Mouse (Mus musculus) left cerebral cortex, postnatal 10 days (tissue): ENCODE results near the gene Sugct. TPM values are rescaled to one million over a fixed set of nuclear protein-coding genes. Genes with fewer than 3 reads are reported as not detected.

ENCODE experiments used
- DNase-seq, 2 experiments: peaks; one replicate each; pipeline ENCODE4 v3.0.0; 2021 to 2022; ENCODE audit warnings: low spot score in 2 of 2, mixed read lengths in 1 of 2; ENCODE audit errors: extremely low spot score in 1 of 2
- intact Hi-C: fragments of 180-260 bp; cut with DNase I; formaldehyde crosslinking; loops from one replicate; pipeline ENCODE4 v1.15.1; 2025
- total RNA-seq, 2 experiments: library from RNA; stranded (reverse); gene quantifications; 2 replicates each; pipeline ENCODE4 v1.2.3; 2021

The Sugct gene
- 1 to 10 TPM; 1.0 to 1.3 TPM for total RNA-seq

DNA sequence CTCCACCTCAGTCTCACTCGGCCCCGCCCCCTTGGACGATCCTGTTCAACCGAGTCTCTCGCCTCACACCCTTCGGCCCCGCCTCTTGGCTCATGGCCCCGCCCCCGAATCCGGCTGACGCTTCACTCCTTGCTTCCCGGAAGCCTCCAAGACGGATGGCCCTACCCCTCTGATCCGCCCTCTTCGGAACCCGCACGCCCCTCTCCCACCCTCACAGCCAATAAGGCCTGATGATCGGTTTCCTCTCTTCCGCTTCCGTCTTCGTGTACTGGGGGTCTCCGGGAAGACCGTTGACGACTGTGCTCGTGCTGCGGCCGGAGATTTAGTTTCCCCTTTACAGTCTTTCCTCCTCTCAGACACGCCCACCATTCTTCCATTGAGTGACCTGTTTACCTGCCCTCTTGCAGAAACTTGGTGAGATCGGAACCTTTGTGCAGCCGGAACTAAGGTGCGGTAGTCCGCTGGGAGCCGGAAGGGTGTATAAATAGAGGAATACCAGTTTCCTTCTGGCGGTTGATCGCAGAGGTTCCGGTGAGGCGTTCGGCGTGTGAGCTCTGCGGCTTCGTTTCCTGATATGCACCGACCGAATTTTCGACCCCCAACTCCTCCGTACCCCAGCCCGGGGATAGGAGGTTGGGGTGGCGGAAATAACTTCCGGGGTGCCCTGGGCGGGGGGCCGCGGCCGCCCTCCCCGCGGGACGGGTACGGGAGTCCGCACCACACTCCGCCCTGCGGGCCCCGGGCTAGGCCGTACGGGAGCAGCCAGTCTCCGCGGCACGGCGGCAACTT is at the start of gene Sugct, which contains the start of gene Mplkip:
Gene Sugct, minus strand, starts transcription at position 643 of the 789 bp plus-strand sequence.
Gene Mplkip, plus strand, starts transcription at position 282 of the 789 bp plus-strand sequence.
- DNase-seq: peak; percentile 99 to 100
- intact Hi-C loops: no loop called here

DNA sequence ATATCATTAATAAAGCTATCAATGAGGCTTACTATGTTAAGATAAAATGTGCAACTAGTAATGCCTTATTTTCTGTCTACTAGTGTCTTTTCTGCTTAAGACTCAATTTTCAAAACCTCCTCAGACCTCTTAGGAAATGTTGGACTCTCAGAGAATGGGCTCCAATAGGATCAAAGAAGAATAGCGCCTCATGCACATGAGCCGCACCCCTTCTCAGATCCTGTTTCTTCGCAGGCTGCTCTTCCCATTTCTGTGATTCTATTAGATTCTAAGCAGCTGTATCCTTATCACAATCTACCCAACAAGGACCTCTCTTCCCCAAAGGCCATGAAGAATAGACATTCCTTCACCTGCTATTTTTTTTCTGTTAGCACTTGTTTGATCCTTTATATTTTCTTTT is 33.4 kb upstream of the Sugct start:
- intact Hi-C loops: no loop called here
- no peak for DNase-seq

DNA sequence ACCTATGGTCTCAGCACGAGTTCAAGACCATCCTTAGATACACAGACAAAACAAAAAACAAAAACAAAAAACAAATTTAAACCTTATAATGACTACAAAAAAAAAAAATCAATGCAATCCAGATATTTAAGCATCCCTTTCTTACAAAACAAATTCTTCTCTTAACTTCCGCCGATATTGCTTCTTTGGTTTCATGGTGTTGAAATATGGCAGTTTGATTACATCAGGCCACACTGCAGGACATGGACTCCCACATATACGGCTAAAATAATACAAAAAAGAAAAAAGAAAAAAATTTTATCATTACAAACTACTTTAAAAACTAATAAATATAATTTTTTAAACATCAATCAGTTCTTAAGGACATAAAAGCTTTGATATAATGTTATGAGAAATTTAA is 32.6 kb upstream of the Sugct start:
- no peak for DNase-seq
- intact Hi-C loops: no loop called here

GRCm38 (mm10) chr13:17717357-17717756 is 22.0 kb upstream of the Sugct start:
- intact Hi-C loops: no loop called here
- DNase-seq: no peak

DNA sequence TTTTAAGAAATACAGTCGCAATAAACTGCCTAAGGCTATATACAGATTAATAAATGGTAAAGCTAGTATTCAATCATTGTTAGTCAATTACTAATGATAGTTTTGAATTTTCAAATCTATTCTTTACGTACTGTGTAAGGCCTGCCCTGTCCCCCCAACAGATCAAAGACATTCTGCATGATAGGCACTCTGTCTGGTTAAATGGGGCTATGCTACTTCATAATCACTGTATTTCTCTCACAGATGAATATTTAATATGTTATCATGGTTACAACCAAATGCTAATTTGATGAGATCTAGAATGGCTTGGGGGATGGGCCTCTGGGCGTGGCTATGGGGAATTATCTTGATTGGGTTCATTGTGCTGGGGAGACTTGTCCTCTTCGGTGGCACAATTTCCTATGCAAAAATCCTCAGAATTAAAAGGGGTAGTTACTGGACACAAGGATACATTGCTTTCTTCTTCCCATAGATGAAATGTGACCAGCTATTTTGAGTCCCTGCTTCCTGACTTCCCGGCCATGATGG is 13.5 kb upstream of the Sugct start:
- DNase-seq: no peak
- intact Hi-C loops: no loop called here

DNA sequence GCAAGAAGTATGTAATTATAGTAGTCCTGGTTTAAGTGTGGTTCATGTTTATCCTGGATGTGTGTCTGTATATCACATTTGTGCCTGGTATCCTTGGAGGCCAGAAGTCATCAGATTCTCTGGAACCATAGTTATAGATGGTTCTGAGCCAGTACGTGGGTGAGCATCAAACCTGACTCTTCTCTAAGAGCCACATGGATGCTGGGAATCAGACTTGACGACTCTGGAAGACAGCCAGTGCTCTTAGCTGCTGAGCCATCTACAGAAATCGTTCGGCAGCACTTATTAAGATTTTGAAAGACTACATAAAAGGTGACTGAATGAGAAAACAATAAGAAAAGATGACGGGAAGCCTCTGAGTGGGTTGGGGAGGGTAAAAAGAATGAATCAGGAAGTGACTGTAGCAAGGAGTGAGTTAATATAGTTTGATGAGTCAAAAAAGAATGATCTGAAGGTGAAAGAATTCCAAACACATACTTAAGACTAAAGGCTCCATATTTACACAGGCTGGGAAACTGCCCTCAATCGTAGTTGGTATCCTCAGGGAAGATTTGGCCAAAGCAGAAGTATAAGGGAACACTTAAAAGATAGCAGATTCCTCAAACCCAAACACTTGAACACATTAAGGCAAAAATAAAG is 10.0 kb upstream of the Sugct start:
- intact Hi-C loops: no loop called here

GRCm38 (mm10) chr13:17702311-17702710 is 7.0 kb upstream of the Sugct start:
- DNase-seq: no peak
- intact Hi-C loops: no loop called here

More for the DNA sequence above, 10.0 kb upstream of the Sugct start:
- no peak for DNase-seq

DNA sequence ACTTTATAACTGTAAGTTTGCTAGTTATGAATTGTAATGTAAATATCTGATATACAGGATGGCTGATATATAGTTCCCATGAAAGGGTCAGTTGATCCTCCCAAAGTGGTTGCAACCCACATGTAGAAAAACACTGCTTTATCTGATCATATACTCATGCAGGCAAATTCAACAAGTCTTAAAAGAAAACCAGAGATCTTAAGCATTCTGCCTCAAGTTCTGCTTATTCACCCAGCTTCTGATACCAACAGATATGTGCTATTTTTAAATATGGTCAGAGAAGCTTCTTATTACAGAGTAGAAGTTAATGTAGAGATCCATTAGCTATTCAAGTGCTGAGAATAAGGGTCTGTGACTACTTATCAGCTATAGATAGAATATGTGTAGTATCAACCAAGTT is 6.0 kb upstream of the Sugct start:
- no peak for DNase-seq
- intact Hi-C loops: no loop called here

DNA sequence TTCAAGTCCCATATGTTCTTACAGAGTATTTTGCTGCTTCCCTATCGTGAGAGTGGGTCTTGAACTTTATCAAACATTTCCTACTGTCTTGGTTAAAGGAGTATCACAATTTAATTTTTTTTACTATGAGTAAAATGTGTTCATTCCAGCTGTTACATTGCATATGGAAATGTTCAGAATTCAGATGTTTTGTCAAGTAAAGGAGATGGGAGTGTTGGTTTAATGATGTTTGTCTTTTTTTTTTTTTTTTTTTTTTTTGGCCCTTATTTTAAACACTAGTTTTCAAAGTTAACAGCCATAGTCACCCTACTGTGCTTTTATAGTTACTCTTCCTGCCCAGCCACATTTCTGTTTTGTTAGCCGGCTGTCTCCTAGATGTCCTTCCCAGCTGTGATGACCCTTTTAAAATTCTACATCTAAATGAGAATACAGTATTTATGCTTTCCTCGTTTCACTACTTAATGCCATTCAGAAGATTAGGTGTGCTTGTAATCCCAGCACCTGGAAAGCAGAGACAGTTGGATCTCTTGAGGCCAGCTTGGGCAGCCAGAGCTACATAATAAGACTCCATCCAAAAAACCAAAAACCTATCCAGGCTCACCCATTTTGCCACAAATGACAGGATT is 4.8 kb upstream of the Sugct start:
- intact Hi-C loops: no loop called here
- no peak for DNase-seq

DNA sequence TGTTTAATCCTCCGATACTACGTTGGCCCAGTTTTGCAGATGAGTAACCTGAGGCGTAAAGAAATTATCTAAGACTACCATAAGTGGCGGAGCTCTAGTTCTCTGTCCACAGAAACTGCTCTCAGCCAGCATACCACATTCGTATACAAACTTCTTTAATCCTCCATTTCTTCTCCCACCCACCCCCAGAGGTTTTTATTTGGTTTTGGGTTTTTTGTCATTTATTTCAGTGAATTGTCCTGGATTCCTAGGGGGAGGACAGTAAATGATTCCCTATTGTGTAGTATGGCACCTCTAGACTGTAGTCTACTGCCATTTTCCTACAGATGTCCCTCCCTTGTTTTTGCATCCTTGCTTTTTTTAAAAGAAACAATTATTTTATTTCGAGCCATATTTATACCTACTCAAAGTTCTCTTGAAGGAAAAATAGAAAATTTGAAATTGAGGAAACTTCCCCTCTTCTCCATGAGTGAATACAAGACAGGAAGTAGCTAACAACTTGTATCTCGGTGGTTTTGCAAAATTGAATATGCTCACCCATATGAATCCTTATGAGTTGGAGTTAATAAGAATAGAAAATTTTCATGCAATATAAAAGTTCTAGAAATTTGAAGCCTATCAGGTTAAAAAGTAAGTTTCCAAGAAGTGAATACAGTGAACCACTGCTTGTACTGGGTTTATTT is 686 bp upstream of the Sugct start:
- DNase-seq: no peak
- intact Hi-C loops: no loop called here

GRCm38 (mm10) chr13:17694414-17694813 is 939 bp downstream of the Sugct start:
- intact Hi-C loops: no loop called here
- DNase-seq: no peak

GRCm38 (mm10) chr13:17693816-17694215 is 1.5 kb downstream of the Sugct start:
- intact Hi-C loops: no loop called here
- no peak for DNase-seq

GRCm38 (mm10) chr13:17691436-17691835 is 3.9 kb downstream of the Sugct start:
- DNase-seq: no peak
- intact Hi-C loops: no loop called here

GRCm38 (mm10) chr13:17690686-17691085 is 4.7 kb downstream of the Sugct start:
- DNase-seq: no peak
- intact Hi-C loops: no loop called here

- DNase-seq: no peak
- intact Hi-C loops: no loop called here
Observed at GRCm38 (mm10) chr13:17689461-17689860, 5.9 kb downstream of the Sugct start.

DNA sequence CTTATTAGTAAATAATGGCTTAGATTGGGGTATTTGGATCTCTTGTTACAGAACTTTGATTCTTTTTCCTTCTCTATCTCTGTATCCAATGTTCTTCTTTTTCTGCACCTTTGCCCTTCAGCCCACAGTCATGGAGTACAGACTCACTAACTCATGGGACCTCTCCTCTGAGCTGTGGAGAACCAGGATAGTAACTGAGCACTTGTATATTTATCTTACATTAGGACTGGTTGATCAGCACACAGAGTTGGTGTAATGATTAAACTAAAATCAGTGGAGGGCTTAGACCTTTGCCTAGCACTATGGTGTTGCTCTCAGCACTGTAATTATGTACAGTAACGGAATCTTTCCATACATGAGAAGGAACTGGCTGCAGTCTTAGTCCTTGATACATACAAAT is 24.2 kb downstream of the Sugct start:
- no peak for DNase-seq
- intact Hi-C loops: no loop called here

- no peak for DNase-seq
- intact Hi-C loops: no loop called here
Observed at GRCm38 (mm10) chr13:17667380-17667779, 28.0 kb downstream of the Sugct start.

- intact Hi-C loops: no loop called here
- no peak for DNase-seq
Observed at GRCm38 (mm10) chr13:17642294-17642693, 53.1 kb downstream of the Sugct start.

DNA sequence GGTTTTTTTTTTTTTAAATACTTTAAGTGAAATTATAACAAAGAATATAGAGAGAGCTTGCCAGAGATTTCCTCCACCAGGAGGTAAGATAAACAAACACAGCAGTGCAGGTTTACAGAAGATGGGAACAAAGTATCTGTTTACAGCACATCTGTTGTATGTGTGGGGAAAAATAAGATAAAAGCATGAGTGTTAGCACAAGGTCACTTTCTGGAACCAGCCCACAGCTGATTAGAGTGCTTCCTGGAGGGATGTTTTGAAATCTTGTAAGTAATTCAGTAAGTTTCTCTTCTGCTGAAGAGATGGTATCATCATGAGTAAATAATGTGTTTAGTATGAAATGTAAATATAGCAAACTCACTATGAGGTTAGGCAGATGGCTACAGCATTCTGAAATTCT is 57.3 kb downstream of the Sugct start:
- no peak for DNase-seq
- intact Hi-C loops: no loop called here
